Mouse (Mus musculus) kidney, adult 2 months (tissue): ENCODE measurements at regions not wholly inside any gene's neighbourhood (a gene's known extent, or its start where the extent isn't known, plus 50 kb on each side); places are given as distances from the start of the nearest gene placed in this dataset.

ENCODE experiments used
- CTCF ChIP-seq: fragments of 200-500 bp; conservative IDR thresholded peaks from 2 replicates; pipeline ENCODE4 v1.5.1; 2011; ENCODE audit warnings: low read depth, mild to moderate bottlenecking, control low read depth, low read length, moderate library complexity, mixed read lengths; ENCODE audit not compliant: insufficient read depth, insufficient read length
- POLR2A ChIP-seq: fragments of 200-500 bp; IDR thresholded peaks from one replicate; pipeline ENCODE4 v1.6.1; 2011; ENCODE audit warnings: low read depth, low read length, control low read depth

DNA sequence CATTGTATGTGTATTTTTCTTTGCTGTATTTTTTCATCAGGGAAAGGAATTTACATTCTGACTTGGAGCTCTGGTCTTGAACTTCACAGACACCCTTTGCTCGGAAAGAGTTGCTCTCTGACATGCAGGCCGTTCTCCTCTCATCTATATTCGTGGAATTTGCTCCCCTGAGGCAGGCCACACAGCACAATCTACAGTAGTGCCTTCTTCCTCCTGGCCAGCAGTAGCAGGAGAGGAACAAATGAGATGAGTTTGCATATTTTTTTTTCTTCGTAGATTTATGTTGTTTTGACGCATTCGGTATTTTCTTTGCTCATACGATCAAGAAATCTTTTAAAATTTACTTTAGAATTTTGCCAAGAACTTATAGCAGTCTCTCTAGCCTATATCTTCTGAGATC lies 163.4 kb downstream of the Fam76b start:
- TF ChIP-seq POLR2A (no peak), CTCF (no peak)
